Mouse (Mus musculus) layer of hippocampus, postnatal 25 days (tissue): ENCODE measurements at regions not wholly inside any gene's neighbourhood (a gene's known extent, or its start where the extent isn't known, plus 50 kb on each side); places are given as distances from the start of the nearest gene placed in this dataset.

Experiments
- DNase-seq, 2 experiments: peaks; one replicate each; pipeline ENCODE4 v3.0.0; 2022; ENCODE audit warnings: mixed read lengths in 2 of 2, low spot score in 1 of 2; ENCODE audit errors: extremely low spot score in 1 of 2

DNA sequence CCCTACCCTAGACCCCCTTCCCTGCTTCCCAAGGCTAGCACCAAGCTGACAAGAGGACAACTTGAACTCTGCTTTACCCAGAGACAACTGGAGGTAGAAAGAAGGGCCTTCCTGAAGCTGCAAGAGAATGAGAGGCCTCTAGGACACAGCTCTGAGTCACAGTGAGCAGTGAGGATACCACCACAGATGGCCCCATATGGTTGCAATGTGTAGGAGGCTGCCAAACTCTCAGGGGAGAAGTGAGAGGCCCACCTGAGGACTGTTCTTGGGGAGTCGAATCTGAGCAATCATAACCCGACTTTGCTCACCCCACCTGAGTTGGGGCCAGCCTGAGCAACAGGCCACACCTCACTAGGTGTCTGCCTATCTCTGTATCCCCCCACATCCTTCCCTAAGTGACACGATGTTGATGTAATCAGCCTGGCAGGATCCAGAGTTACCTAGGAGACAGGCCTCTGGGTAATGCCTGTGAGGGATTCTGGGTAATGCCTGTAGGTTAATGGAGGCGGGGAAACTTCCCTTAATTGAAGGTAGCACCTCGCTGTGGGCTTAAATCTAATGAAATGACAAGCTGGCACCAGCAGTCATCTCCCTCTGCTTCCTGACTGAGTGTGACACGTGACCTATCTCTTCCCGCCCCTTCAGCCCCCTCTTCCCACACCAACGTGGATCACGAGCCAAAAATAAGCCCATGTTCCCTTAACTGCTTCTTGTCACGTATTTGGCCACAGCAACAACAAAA lies 207.7 kb downstream of the Bcl2l11 start:
- DNase-seq = no peak

DNA sequence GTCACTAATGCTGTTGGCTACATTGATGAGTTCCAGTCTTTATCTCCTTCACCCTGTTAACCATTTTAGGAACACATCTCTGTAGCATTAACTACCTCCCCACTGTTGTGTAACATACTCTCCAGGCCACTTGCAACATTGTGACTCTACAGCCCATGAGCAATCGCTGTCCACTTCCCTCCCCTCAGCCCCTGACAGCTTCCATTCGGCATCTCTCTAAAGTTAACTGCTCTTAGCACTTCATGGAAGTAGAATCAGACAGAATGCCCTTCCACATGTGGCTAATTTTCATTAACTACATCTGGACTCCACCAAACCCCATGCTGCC lies 208.3 kb downstream of the Bcl2l11 start:
- no peak for DNase-seq

DNA sequence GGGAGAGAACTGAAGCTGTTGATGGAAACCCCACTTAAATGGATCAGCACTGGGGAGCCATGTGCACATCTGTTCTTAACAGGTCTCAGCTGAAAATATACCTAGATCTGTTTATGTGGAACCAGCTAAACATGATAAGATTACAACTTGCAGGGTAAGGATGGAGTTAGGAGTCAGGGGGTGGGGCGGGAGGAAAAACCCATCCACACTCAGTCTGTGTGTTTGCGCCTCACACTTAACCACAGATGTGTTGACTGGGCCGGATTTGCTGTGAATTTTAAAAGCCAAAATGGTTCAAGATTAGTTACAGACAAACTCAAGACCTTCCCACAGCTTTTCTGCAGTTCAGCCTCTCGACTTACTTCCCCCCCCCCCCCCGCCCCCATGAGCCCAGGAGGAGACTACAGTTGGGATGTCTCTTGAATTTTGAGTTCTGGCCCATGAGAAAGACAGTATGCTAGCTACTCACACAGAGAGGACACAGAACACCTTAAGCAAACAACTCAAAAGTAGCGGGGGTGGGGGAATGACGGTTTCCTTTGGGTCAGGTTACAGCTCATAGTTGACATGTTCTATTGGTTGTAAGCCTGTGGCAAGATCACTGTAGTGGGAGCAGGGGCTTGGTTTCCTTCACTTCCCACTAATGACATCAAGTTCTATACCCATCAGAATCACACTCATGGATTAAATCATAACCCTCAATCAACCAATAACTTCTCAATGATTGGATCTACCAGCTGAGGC lies 209.1 kb downstream of the Bcl2l11 start:
- DNase-seq = no peak

DNA sequence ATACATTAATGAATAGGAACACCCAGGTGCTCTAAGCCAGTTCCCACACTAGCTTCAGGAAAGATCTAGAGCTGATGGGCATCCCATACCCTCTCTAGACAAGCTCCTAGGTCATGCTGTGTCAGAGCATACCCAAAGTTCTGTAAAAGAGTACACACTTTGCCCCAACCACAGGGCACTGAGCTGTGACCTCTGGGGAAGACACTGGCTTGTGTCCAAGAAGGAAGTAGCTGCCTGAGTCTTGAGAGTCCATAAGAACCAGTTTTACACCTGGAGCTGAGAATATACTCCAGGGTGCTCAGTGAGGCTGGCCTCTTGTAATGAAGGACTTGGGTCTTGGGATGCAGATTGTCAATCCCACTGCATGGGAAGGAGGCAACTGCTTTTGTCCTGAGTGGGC lies 211.4 kb downstream of the Bcl2l11 start:
- no peak for DNase-seq

DNA sequence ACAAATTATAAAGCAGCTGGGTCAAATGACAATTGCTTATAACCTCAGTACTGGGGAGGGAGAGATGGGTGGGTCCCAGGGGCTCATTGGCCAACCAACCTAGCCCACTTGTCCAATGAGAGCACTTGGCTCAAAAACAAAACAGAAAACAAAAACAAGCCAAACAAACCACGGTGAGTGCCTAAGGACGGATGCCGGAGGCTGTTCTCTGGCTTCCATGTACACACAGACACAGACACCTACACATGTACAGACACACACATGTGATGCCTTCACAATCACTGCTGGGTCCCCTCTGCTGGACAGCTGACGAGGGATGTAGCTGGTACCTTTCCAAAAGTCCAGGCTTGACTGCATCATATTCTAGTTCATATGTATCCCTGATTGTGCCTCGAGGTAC lies 212.0 kb downstream of the Bcl2l11 start:
- no peak for DNase-seq

DNA sequence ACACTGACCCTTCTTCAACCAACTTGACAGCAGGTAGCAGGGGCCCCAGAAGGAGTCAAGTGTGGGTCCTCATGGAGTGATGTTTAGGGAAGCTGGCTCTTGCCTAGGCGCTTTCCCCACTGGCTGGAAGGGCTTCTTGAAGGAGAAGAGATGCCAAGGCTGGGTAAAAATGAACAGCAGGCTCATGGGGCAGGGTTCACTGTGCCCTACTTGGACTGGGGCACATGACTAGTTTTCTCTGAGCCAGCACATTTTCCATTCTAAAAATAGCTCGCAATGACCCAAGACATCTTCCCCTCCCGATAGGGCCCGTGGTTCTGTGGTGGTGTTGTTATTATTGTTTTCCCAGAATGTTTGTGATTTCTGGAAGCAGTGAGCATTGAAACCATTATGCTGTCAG lies 212.6 kb downstream of the Bcl2l11 start:
- no peak for DNase-seq

DNA sequence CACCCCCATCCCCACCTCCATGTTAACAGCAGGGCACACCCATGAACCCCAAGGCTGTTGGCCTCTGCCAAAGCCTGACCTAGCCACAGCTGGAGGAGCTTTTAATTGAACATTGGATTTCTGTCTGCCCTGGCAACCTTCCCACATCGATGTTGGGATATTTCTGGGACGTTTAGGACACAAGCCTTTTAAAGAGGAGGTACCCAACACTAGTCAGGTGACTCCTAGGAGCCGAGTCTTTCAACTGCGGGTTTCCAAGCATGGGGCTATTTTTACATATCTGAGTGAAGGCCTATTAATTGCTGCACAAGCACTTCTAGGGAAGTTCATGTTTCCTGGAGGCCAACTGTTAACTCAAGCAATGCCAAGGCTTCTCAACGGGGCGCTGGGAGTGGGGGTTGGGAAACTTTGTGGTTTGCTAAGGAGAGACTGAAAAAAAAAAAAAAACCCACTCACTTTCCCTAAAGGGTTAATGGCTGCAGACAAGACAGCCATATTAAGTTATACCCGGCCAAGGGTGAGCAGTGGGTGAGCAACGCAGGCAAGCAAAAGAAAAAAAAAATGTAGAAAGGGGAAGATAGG lies 213.3 kb downstream of the Bcl2l11 start:
- DNase-seq = no peak

DNA sequence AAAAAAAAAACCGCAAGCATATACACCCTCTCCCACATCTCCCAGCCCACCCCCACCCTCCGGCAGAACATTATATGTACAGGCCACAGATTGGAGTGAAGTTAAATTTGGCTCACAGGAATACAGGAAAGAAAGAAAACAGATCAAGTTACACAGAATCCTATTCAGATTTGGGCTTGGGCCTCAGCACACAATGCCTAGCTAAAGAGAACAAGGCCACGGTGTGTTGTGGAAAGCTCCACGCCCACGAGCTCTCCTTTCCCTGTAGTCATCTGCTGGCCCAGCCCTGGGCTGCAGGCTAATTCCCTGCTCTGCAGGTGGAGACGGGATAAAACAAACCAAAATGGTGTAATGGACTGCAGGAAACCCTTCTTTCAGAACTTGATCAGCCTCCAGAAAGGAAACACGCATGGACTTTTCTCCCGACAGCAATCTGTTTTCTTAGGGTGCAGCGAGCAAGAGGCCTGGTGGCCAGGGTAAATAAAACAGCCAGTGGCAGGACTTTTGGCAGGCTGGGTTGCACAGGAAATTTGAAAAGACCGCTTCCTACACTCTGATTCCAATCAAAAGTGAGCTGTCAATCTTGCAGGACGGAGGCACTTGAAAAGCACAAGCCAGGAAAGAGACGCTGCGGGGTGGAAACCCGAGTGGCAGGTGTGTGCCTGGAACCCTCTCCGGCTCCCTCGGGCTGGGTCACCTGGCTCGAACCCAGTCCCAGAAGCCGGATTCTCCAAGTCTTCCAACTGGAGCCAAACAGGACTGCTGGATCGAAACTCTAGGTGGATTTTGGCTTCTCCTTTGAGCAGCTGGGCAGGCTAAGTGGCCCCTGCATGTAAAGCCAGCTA lies 214.0 kb downstream of the Bcl2l11 start:
- no peak for DNase-seq

DNA sequence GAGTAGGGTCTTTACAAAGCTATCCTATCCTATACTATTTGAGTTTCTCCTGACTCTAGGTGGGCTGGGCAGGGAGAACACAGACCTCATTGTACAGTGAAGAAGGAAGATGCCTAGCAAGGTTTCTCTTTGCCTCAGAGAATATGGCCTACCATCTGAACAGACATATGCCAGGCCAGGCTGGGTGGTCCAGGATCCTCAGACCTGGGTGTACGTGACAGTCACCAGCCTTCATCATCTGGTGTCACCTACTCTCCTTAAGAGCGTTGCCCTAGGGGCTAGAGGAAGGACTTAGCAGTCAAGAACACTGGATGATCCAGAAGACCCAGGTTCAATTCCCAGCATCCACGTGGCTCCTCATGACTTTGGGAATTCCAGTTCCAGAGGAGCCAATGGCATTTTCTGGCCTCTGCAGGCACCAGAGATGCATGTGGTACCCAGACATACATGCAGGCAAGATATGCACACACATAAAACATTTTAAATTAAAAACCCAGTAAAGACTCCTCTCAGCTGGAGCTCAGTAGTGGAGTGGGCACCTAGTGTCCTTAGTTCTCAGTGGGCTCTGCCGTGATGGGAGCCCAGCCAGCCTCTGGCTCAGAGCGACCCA lies 214.9 kb downstream of the Bcl2l11 start:
- DNase-seq = no peak

DNA sequence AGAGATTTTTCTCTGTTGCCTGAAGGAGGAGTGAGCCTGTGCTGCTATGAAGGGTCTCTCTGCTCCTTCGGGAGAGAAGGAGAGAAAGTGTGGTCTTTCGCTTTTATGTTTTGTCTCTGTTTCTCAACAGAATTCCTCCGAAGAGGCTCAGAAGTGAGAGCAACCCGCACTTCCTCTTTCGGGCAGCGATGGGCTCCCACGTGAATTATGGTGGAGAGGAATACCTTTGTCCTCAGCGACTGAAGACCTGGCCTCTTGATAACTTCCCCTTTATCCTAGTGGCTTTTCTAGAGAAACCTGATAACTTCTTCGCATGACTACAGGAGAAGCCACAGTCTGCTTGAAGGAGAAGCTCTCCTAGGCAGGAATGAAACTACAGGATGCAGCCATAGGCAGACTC lies 216.4 kb downstream of the Bcl2l11 start:
- DNase-seq = no peak

DNA sequence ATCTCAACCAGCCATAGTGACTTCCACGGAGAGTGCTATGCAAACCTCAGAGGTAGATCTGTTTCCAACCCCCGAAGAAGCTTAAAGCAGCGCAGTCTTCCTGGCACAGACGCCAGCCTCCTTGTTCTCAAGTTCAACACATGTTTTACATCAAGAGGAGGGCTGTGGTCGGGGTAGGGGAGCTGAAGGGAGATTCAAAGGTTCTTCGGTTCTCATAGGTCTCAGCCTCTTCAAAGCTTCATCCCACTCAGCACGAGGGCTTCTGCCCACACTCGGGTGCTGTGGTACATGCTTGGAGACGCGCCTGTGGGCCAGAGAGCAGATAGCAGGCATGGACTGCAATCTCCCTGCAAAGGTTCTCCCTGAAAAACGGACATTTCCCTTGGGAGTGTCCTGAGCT lies 219.7 kb downstream of the Bcl2l11 start:
- DNase-seq = no peak

DNA sequence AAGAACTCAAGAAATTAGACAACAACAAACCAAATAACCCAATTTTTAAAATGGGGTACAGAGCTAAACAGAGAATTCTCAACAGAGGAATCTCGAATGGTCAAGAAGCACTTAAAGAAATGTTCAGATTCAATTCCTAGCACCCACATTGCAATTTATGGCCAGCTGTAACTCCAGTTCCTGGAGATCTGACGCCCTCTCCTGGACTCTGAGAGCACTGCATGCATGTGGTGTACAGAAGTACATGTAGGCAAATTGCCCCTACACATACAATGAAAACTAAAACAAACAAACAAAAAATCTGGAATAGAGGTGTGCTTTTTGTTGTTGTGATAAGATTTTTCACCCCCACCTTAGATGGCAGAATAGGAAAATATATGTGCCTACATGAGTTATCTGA lies 222.7 kb downstream of the Bcl2l11 start:
- no peak for DNase-seq

DNA sequence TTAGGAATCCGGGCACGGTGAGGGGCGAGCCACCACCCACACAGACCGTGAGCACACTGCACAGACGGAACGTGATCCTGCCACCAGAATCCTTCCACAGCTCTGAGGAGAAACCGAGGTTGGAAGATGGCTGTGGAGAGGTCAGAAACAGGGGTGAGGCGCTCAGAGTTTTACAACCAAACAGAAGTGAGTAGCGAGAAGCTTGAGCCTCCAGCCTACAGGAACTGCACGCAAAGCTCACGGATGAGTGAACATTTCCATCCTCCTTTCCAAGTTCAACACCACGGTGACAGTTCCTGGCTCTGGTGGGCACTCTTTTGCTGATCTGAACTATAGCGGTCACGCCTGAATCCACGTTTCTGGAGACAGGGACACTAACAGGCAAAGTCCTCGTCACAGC lies 225.6 kb downstream of the Bcl2l11 start:
- no peak for DNase-seq

DNA sequence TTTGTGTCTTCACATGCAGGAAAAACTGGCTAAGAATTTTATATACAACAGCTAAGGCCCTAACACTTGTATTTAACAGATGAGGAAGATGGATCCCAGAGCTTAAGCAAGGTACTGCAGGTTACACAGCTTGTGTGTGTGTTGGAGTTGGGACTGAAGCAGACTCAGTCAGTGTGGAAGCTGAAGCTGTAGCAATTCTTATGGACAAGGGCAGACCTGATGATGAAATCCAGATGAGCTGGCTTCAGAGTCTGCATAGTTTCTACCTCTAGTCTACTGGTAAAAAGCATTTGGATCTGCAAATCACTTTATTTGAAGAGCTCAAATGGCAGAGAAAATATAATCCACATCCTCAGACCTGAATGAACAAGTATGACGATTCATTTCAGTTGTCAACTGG lies 226.7 kb downstream of the Bcl2l11 start:
- no peak for DNase-seq

DNA sequence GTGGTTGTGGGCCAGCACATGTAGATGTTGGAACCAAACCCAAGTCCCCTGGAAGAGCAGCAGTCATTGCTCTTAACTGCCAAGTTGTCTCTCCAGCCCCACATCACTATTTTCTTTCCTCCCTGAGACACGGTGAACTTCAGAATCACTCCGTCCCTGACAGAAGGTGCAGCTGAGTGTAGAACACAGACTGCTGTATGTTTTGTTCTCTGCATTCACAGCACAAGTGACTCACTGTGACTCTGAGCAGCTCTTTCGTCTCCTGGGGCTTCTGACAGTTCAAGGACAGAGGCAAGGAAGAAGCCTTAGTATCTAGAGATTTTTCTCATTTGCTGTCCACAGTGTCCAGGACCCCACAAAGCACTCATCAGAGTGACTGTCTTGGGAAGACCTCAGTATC lies 227.6 kb downstream of the Bcl2l11 start:
- DNase-seq = no peak

DNA sequence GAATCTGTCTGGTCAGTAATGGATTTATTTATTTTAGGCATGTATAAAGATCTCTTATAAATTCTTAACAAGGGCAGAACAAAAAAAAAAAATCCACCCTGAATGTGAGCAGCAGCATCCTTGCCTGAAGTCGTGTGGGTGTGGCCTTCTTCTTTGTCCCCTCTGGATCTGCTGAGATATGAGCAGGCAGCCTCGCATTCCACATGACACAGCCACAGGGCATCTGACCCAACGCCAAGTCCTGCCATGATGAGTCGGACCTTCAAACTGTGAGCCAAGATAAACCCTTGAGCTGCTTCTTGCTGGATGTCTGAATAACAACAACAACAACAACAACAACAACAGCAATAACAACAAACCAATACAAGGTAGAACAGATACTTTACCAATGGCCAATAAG lies 230.5 kb downstream of the Bcl2l11 start:
- DNase-seq = no peak

DNA sequence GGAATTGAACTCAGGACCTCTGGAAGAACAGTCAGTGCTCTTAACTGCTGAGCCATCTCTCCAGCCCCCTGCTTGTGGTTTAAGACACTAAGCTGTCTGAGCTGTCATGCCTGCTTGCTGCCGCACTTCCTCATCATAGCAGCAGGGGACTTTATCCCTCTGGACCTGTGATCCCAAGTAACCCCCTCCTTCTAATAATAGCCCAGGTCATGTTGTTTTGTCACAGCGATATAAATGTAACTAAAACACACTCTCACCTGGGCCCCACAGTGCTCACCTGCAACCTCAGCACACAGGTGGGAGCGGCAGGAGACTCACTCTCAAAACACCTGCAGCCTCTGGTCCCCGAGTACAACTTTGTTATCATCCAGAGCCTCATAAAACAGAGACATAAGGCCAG lies 231.9 kb upstream of the Spdye4c start:
- no peak for DNase-seq

DNA sequence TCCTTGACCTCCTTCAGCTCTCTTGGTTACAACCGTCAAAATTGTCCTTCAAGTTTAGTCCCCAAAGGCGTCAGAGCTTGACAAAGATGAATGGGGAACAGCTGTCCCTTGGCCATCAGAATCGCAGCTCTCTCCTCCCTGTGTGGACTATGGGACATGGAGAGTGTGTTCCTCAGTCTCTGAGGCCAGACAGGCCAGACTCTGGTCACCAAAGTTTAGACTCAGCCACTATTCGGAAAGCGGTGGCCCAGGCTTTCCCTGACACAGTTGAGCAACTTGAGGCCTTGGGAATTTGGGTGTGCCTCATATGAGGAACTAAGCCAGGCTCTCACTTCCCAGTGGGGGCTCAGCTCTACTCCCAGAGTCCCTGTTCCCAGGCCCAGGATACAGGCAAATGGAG lies 230.5 kb upstream of the Spdye4c start:
- no peak for DNase-seq

DNA sequence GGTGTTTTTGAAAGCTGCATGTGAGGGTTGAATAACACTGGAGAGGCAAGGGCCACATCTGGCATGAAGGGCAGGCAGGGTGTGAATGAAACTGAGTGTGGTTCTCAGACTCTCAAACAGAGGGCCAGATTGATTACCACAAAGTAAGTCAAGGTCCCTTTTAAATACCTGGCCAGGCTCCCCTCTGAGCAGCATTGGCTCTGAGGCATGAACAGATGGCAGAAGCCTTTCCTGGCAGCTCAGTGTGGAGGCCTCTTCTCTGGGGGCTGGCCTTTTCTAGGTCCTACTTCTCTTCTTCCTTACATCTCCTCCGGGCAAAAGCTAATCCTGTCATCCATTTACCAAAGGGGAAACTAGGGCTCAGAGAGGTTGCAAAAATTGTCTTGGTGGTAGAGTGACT lies 229.6 kb upstream of the Spdye4c start:
- DNase-seq = no peak

DNA sequence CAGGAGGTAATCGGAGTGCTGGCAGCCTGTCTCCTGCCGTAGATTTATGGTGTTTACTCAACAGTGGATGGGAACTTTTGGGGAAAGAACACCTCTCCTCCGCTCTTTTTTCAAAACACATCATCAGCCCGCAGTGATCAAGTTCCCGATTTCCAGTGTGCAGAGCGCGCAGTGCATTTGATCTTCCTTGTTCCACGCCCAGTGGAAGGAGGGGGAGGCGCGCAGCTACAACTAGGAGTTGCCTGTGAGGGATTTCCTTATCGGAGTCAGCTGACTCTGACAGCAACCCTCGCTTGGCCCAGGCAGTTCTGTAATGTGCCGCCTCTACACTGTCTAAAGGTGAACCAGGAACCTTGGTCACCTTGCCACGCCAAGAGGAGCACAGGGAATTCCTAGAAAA lies 226.8 kb upstream of the Spdye4c start:
- DNase-seq = no peak

DNA sequence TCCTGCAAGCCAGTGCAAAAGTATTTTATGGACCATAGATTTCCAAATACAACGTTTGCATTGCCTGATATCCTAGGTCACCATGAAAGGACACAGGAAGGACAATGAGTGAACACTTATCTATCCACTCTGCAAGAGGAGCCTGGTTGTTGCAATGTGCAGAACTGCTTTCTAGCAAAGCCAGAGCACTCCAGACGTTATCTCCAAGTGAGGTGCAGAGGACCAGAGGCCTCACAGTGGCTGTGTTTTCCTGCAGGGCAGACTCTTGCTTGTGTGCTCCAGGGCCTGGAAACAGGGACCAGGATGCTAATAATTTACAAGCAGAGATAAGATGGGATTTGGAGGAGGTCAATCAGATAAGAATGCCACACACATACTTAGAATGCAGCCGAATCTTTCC lies 226.0 kb upstream of the Spdye4c start:
- no peak for DNase-seq
